Mouse (Mus musculus): ENCODE results near the gene Thsd1.
"Not testable (repeated sequence)": the region's sequence is repeated elsewhere in the genome, so short reads cannot be mapped to it uniquely, and the experiment has no call there.

Gene Thsd1

DNA sequence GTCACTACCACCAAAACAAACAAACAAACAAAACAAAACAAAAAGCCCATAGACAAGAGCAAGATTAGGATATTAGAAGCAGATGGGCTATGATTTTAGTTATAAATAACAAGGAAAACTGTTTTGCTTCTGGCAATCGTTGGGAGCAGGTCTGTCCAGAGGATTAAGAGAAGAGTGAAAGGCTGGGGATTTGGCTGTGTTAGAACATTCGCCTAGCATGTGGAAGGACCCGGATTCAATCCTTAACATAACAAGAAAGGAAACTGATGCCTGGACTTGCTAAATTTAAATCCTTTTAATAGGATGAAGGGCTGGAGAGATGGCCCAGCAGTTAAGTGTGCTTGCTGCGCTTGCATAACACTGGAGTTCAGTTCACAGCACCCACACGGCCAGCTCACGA is 37.2 kb downstream of the Thsd1 start:
- no peak for DNase-seq (ENCODE audit: extremely low spot score, low spot score)

DNA sequence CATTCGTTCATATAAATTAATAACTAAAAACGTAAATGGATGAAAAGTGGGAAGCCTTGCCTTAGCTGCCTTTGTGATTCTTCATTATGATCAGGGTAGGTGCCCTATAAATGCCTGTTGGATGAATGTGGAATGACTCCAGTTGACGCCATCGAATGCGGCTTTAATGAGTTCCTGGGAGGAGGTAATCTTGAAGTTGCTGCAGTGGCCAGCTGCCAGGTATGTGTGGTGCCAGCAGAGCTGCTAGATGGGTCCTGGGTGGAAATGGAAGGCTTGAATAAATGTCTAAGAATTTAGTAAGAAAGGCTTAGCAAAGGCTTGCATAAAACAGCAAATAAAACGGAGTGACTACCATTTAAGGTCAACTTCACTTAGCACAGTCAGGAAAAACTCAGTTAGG is 37.7 kb downstream of the Thsd1 start:
- DNase-seq (ENCODE audit: extremely low spot score, low spot score) = no peak

GRCm38 (mm10) chr8:22265194-22265593 is 38.1 kb downstream of the Thsd1 start:
- DNase-seq (ENCODE audit: extremely low spot score, low spot score) = no peak

- DNase-seq (ENCODE audit: extremely low spot score, low spot score) = no peak
These were observed 39.7 kb downstream of the Thsd1 start for GRCm38 (mm10) chr8:22266809-22267208.

DNA sequence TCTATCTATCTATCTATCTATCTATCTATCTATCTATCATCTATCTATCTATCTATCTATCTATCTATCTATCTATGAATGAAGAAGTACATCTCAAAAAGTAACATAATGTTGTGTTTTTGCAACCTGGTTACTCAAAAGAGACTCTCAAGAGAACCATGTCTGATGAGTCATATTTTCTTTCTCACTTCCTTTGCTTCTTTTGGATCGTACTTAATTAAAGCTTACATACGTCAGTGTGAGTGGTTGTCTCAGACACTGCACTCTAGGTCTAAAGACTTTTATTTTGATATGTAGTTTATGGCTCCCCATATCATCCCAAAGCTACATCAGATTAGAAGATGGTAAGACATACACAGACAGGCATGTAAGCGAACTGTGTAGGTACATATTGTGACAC is 46.0 kb downstream of the Thsd1 start:
- no peak for DNase-seq (ENCODE audit: extremely low spot score, low spot score)

DNA sequence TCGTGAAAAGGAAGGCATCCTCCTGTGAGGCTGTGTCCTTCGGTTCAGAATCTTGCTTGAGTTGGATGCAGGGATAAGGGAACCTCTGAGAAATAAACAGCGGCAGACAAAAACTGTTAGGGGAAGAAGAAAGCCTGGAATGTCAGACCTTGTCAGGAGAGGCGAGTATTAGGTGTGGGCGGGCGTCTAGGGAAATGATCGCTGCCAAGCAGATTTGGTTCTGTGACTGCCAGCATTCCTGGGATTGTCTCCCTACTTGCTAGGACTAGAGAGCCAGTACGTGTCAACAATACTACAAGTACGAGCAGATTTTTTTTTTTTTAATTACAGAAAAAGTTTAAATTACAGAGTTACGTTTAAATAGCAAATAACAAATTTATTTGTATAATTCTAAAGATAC is 47.5 kb downstream of the Thsd1 start:
- DNase-seq (ENCODE audit: extremely low spot score, low spot score) = no peak

GRCm38 (mm10) chr8:22282999-22283491 is 55.9 kb downstream of the Thsd1 start, which contains the start of gene Tpte:
TSS of gene Tpte (plus strand) at chr8:22283441.
- DNase-seq (ENCODE audit: extremely low spot score, low spot score) = no peak

GRCm38 (mm10) chr8:22302326-22302725 is 75.2 kb downstream of the Thsd1 start:
- DNase-seq (ENCODE audit: extremely low spot score, low spot score) = no peak

DNA sequence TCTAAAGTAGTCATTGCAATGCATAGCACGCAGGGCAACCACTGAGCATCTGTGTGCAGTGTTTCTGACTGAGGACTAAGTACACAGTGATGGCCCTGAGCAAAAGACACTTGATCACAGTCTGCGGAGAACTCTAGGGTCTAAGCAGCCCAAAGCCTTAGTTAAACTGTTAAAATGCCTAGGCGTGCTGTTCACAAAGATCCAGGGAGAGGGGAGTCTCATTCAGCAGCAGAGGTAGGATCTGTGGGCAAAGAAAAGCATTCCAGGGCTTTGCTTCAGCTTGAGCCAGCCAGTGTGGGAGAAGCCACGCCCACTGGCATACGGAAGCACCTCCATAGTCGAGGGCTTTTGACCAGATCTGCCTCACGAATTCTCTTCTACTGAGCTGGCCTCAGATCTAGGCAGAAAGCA is 75.8 kb downstream of the Thsd1 start:
- DNase-seq (ENCODE audit: extremely low spot score, low spot score) = peak; percentile 20

GRCm38 (mm10) chr8:22304045-22304444 is 76.9 kb downstream of the Thsd1 start:
- not testable (repeated sequence) for DNase-seq (ENCODE audit: extremely low spot score, low spot score)

DNA sequence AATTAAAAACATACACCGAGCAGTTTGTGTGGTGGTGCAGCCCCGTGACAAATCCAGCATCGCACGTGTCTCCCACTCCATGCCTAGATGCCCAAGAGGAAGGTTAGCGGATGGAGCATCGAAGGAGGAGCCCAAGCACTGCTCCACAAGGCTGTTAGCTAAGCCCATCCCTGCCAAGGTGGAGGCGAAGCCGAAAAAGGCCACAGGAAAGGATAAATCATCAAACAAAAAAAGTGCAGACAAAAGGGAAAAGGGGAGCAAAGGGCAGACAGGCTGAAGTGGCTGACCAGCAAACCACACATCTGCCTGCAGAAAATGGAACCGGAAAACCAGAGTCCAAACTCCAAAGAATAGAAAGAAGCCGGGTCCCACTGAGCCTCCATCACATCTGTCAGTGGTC is 79.9 kb downstream of the Thsd1 start:
- DNase-seq (ENCODE audit: extremely low spot score, low spot score) = no peak

All from neural tube, embryonic 10.5 days (tissue).